Mouse (Mus musculus) cerebellum, adult 9-10 months (tissue): ENCODE measurements around the gene Hist1h2ba.

Experiments
- DNase-seq: peaks from one replicate; pipeline ENCODE4 v3.0.0; 2022

The Hist1h2ba gene

DNA sequence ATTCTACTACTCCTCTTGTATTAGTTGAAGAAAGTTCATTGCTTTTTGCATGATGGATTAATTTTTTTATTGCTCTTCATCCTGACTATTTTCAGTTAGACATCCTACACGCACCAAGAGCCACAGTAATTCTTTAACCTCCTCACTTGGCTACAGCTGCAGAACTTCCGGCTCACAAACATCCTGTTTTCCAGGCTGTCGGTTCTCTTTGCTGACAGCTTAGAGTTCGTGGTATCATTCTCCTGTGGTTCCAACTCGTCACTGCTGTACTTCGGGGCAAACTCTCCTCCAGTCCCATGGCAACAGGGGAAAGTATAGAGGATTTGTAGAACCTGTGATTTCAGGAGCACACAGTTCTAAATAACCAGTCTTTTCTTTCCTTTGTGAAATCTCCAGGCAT is 35.7 kb downstream of the Hist1h2ba start:
- no peak for DNase-seq

DNA sequence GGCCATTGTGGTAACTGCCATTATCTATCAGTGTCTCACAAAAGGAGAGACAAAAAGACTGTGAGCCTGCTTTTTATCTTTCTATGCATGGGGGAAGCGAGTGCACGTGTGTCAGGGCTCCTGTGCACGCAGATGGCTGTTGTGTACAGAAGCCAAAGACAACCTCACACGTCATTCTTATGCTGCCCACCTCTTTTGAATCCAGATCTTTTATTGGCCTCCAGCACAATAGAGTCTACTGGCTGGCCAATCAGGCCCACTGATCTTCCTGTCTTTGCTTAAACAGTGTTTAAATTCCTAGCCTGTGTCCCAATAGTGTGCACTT is 40.7 kb downstream of the Hist1h2ba start:
- no peak for DNase-seq

- DNase-seq, result no peak
Observed at GRCm38 (mm10) chr13:23892592-23893268, 41.2 kb downstream of the Hist1h2ba start.

DNA sequence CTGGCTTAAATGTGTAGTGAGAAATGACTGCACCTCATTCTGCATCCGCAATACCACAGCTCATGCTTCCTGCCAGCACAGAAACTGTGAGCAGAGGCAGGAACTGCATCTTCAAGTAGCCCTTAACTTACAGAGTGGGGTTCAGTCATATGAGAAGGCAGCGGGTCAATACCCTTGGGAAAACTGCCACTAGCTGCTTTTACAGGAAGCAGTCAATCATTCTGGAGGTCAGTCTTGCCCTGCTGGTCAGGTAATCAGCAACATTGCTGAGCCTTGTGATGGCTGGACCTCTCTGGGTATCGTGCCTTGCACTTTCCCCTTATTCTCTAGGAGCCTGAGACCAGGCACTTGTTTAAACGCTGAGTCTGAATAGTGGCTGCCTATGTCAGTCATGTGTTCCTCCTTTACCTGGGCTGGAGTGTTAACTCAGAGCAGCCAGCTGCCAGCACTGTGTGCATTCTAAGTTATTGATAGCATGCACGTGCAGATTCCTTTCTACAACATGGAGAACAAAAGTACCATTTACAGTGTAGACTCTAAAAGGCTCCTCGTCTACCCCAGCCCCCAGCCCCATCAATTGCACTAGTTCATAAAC is 44.8 kb downstream of the Hist1h2ba start:
- no peak for DNase-seq

GRCm38 (mm10) chr13:23887026-23887725 is 46.8 kb downstream of the Hist1h2ba start:
- no peak for DNase-seq

- DNase-seq, result no peak
Observed at GRCm38 (mm10) chr13:23885540-23885939, 48.4 kb downstream of the Hist1h2ba start.
